Mouse (Mus musculus) MEL-GATA-1-ER (cell line): ENCODE results near the gene Tnxb.
"Not testable (repeated sequence)": the region's sequence is repeated elsewhere in the genome, so short reads cannot be mapped to it uniquely, and the experiment has no call there.

ENCODE experiments used
- DNase-seq: peaks from one replicate; pipeline ENCODE4 v3.0.0-alpha.2; 2012; ENCODE audit warnings: low read depth; ENCODE audit errors: extremely low read depth

Gene Tnxb

GRCm38 (mm10) chr17:34683686-34684220 lies 13.4 kb downstream of the Tnxb start:
- DNase-seq = no peak

- no peak for DNase-seq
These were observed 14.0 kb downstream of the Tnxb start for GRCm38 (mm10) chr17:34684253-34684893.

GRCm38 (mm10) chr17:34685120-34686110 lies 15.1 kb downstream of the Tnxb start:
- DNase-seq = no peak

- DNase-seq = no peak
These were observed 18.6 kb downstream of the Tnxb start for GRCm38 (mm10) chr17:34688889-34689288.

- no peak for DNase-seq
These were observed 20.1 kb downstream of the Tnxb start for GRCm38 (mm10) chr17:34690458-34690857.

GRCm38 (mm10) chr17:34692906-34693305 lies 22.6 kb downstream of the Tnxb start:
- no peak for DNase-seq

- no peak for DNase-seq
These were observed 29.5 kb downstream of the Tnxb start for GRCm38 (mm10) chr17:34699575-34700408.

GRCm38 (mm10) chr17:34700671-34701071 lies 30.3 kb downstream of the Tnxb start:
- DNase-seq = no peak

- DNase-seq = not testable (repeated sequence)
These were observed 36.1 kb downstream of the Tnxb start for GRCm38 (mm10) chr17:34706476-34706875.

GRCm38 (mm10) chr17:34712951-34713350 lies 42.6 kb downstream of the Tnxb start:
- DNase-seq = no peak

GRCm38 (mm10) chr17:34714181-34714907 lies 44.0 kb downstream of the Tnxb start:
- not testable (repeated sequence) for DNase-seq

GRCm38 (mm10) chr17:34714908-34715445 lies 44.6 kb downstream of the Tnxb start:
- not testable (repeated sequence) for DNase-seq

GRCm38 (mm10) chr17:34715451-34715850 lies 45.1 kb downstream of the Tnxb start:
- DNase-seq = not testable (repeated sequence)

- no peak for DNase-seq
These were observed 45.9 kb downstream of the Tnxb start for GRCm38 (mm10) chr17:34716247-34716646.

GRCm38 (mm10) chr17:34717401-34717800 lies 47.1 kb downstream of the Tnxb start:
- DNase-seq = no peak

- DNase-seq = not testable (repeated sequence)
These were observed 49.6 kb downstream of the Tnxb start for GRCm38 (mm10) chr17:34719886-34720285.

- DNase-seq = not testable (repeated sequence)
These were observed 51.9 kb downstream of the Tnxb start for GRCm38 (mm10) chr17:34722238-34722637.

- DNase-seq = no peak
These were observed 52.7 kb downstream of the Tnxb start for GRCm38 (mm10) chr17:34723066-34723465.

GRCm38 (mm10) chr17:34727887-34728286 lies 57.6 kb downstream of the Tnxb start:
- DNase-seq = no peak

GRCm38 (mm10) chr17:34729155-34729554 lies 58.8 kb downstream of the Tnxb start:
- DNase-seq = not testable (repeated sequence)
